Mouse (Mus musculus): ENCODE measurements around the gene Gm21900. TPM values are rescaled to one million over a fixed set of nuclear protein-coding genes. Genes with fewer than 3 reads are reported as not detected.

Gene Gm21900
- not detected in 2 replicates for polyA plus RNA-seq (2012; rRNA removed)

GRCm38 (mm10) chrY:10616061-10616460 is at the start of gene Gm21900:
Gene Gm21900, plus strand, starts transcription at chrY:10616361.

Other genes starting within 250 kb of the Gm21900 start
- gene Gm28510, start 203.6 kb upstream of the Gm21900 start, polyA plus RNA-seq (2012; rRNA removed), result not detected in 2 replicates
- gene Gm20737, start 80.3 kb upstream of the Gm21900 start, polyA plus RNA-seq (2012; rRNA removed), result not detected in 2 replicates
- gene Gm21775, start 62.9 kb upstream of the Gm21900 start, polyA plus RNA-seq (2012; rRNA removed), result not detected in 2 replicates
- not detected in 2 replicates for gene Gm20777, start 136.1 kb downstream of the Gm21900 start, polyA plus RNA-seq (2012; rRNA removed)

Data from liver, embryonic 14 days (tissue).